Mouse (Mus musculus) forebrain, embryonic 13.5 days (tissue): Measurements from ENCODE around the gene Lrrtm3. TPM values are rescaled to one million over a fixed set of nuclear protein-coding genes. Genes with fewer than 3 reads are reported as not detected.

Experiments
- ATAC-seq: fragments of 200-750 bp; cut with Nextera tagmentation; 2 replicates; pipeline ENCODE4 v1.8.0; 2017
- H3K27ac ChIP-seq: fragments of 300-500 bp; sonication (generic); 2 replicates; pipeline ENCODE4 v1.5.1; 2015; ENCODE audit warnings: inconsistent platforms, mild to moderate bottlenecking, moderate library complexity
- H3K27me3 ChIP-seq: fragments of 300-500 bp; sonication (generic); 2 replicates; pipeline ENCODE4 v1.6.1; 2015; ENCODE audit warnings: mild to moderate bottlenecking, inconsistent platforms
- H3K36me3 ChIP-seq: fragments of 300-500 bp; sonication (generic); 2 replicates; pipeline ENCODE4 v1.6.1; 2015; ENCODE audit warnings: mild to moderate bottlenecking, inconsistent platforms; ENCODE audit not compliant: poor library complexity, severe bottlenecking
- H3K4me1 ChIP-seq: fragments of 300-500 bp; sonication (generic); 2 replicates; pipeline ENCODE4 v1.6.1; 2015; ENCODE audit warnings: inconsistent platforms
- H3K4me2 ChIP-seq: fragments of 300-500 bp; sonication (generic); 2 replicates; pipeline ENCODE4 v1.6.1; 2015; ENCODE audit warnings: inconsistent platforms, mild to moderate bottlenecking, moderate library complexity
- H3K4me3 ChIP-seq: fragments of 300-500 bp; sonication (generic); 2 replicates; pipeline ENCODE4 v1.5.1; 2015; ENCODE audit warnings: mild to moderate bottlenecking, inconsistent platforms
- H3K9ac ChIP-seq: fragments of 300-500 bp; sonication (generic); 2 replicates; pipeline ENCODE4 v1.6.1; 2015; ENCODE audit warnings: mild to moderate bottlenecking, inconsistent platforms
- H3K9me3 ChIP-seq: fragments of 300-500 bp; sonication (generic); replicated peaks from 2 replicates; pipeline ENCODE4 v1.6.1; 2016; ENCODE audit warnings: inconsistent platforms
- WGBS: fragments of 180-500 bp; shearing (Covaris S2); methylation state at CpG from one replicate; pipeline ENCODE4 v1.1.7; 2015; 5-methylcytosine and 5-hydroxymethylcytosine counted together
- polyA plus RNA-seq: library from polyadenylated mRNA; unstranded; fragments of >200 nt; fragmentation: Nextera tagmentation; extraction: Ambion mirVana; gene quantifications from 2 replicates; pipeline ENCODE4 v1.2.1, GENCODE M21; 2015

The Lrrtm3 gene
- polyA plus RNA-seq, 1 experiment from 2014 or later, result 8.1 TPM

DNA sequence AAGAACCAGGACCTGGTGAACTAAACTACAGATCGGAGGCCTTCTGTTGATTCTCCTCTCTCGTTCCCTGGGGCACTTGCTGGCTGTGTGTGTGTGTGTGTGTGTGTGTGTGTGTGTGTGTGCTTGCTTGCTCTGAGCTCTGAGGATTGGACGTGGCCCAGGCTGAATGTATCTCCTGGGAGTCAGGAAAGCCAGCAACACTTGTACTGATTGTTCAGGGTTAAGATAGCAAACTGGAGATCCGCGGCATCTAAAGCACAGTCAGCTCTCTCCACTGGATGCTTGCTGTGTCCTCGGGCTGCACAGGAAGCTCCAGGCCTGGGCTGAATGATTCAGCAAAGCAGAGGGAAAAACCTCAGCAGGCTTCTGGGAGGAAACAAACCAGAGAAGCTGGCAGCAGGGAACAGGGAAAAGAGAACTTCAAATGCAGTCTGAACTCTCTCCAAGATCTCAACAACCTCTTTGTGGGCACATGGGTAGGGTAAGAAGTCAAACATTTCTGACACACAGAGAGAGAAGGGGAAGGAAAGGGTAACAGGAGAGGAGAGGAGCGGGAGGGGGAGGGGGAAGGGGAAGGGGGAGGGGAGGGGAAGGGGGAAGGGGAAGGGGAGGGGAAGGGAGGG lies 135.7 kb downstream of the Lrrtm3 start:
- Histone ChIP-seq H3K4me3 (no peak overlapping the region), H3K9ac (no peak overlapping the region), H3K36me3 (no peaks in the 10 kb centered on the region), H3K9me3 (no peaks in the 10 kb centered on the region), H3K4me1 (no peaks in the 10 kb centered on the region), H3K27me3 (no peaks in the 10 kb centered on the region), H3K27ac (no peak overlapping the region), H3K4me2 (no peak overlapping the region)
- ATAC-seq, result no peak
- 29% methylated on average over 6 of the region's 7 CpGs for WGBS

DNA sequence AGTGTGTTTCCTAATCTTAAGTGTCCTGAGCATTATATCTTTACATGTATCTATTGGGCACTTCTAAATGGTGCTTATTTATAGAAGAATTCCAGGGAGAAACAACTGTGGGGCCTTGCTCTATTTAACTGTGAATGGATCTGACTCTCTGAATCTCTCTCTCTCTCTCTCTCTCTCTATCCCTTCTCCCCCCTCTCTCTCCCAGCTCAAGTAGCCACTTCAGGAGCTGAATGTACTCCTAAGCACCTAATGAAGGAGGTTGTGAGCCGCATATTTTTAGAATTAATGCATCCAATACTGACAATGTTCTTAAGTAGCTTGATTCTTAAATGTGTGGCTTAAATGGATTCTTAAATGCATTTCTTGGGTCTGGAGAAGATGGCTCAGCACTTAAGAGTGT lies 138.6 kb downstream of the Lrrtm3 start:
- H3K9ac ChIP-seq, result no peak overlapping the region
- WGBS, result 71% methylated on average over 1 of the region's 1 CpGs
- no peak for ATAC-seq

DNA sequence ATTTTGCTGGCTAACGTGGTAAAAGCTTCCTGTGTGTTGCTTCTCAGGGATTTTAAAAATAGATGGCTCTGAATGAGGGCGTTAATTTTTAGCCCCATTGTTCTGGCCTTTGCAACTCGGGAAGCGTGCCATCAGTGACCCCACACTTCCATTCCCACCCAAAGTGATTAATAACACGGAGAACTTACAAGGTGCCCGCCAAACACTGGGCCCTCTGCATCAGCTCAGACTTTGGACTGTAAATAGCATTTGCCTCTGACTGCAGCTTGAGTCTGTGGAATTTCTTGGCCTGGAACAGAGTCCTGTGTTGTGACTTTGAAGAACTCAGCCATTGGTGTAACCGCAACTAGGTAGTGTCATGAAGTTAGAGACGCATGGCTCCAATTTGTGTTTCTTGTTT lies 139.2 kb downstream of the Lrrtm3 start:
- Histone ChIP-seq H3K9me3 (no peaks in the 10 kb centered on the region), H3K36me3 (no peaks in the 10 kb centered on the region), H3K27me3 (no peaks in the 10 kb centered on the region), H3K27ac (no peak overlapping the region), H3K4me1 (0 out of 2 replicates have a peak, but pooled peaks cover 4% of the 10 kb centered on the region), H3K9ac (no peak overlapping the region), H3K4me3 (no peak overlapping the region), H3K4me2 (no peak overlapping the region)
- 60% methylated on average over 8 of the region's 8 CpGs for WGBS
- no peak for ATAC-seq

More for the DNA sequence above, 138.6 kb downstream of the Lrrtm3 start:
- Histone ChIP-seq H3K4me1 (no peaks in the 10 kb centered on the region), H3K27me3 (no peaks in the 10 kb centered on the region), H3K27ac (no peak overlapping the region), H3K36me3 (no peaks in the 10 kb centered on the region), H3K4me3 (no peak overlapping the region), H3K9me3 (no peaks in the 10 kb centered on the region), H3K4me2 (no peak overlapping the region)

DNA sequence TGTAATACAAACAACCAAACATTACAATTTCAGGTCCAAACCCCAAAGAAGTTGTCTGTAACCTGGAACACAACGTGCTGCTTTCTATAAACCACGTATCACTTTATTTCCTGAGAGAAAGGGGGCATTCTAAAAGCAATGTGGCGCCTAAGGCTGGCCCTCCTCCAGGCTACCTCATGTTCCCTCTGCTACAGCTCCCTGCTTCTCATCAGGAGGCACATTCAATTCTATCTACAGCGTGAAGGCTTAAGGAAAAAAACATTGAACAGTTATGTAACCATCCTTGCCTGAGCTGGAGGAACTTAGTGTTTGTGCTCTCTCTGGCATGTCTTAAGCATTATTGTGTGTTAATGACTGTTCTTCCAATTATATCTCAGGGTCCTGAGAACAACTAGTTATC lies 142.8 kb downstream of the Lrrtm3 start:
- no peak overlapping the region for H3K4me3 ChIP-seq
- H3K4me2 ChIP-seq, result no peak overlapping the region
- no peaks in the 10 kb centered on the region for H3K9me3 ChIP-seq
- no peak overlapping the region for H3K27ac ChIP-seq
- no peak overlapping the region for H3K9ac ChIP-seq
- WGBS, result 74% methylated on average over 4 of the region's 4 CpGs
- no peak for ATAC-seq
- 0 out of 2 replicates have a peak, but pooled peaks cover 4% of the 10 kb centered on the region for H3K4me1 ChIP-seq
- H3K36me3 ChIP-seq, result no peaks in the 10 kb centered on the region
- no peaks in the 10 kb centered on the region for H3K27me3 ChIP-seq

DNA sequence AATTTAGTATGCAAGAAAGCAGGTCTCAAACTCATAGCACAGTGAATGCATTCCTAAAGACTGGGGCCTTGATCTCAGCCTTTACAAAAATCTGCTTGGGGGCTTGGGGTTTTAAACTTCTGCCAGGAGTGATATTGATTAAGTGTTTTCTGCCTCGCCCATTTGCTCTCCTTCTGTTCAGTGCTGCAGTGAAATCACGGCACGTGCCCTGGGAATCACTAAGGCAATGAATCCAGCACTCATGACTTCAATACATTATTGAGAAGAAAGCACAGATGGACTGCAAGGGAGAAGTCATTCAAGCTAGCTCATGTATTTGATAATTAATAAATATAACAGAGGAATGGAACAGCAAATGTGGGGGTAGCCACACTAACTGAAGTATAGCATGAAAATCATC lies 144.5 kb downstream of the Lrrtm3 start:
- H3K27ac ChIP-seq, result no peak overlapping the region
- WGBS, result 66% methylated on average over 3 of the region's 3 CpGs
- H3K9me3 ChIP-seq, result no peaks in the 10 kb centered on the region
- H3K4me3 ChIP-seq, result no peak overlapping the region
- H3K4me1 ChIP-seq, result 0 out of 2 replicates have a peak, but pooled peaks cover 10% of the 10 kb centered on the region
- no peak for ATAC-seq
- H3K4me2 ChIP-seq, result no peak overlapping the region
- H3K9ac ChIP-seq, result no peak overlapping the region
- H3K27me3 ChIP-seq, result no peaks in the 10 kb centered on the region
- H3K36me3 ChIP-seq, result no peaks in the 10 kb centered on the region

DNA sequence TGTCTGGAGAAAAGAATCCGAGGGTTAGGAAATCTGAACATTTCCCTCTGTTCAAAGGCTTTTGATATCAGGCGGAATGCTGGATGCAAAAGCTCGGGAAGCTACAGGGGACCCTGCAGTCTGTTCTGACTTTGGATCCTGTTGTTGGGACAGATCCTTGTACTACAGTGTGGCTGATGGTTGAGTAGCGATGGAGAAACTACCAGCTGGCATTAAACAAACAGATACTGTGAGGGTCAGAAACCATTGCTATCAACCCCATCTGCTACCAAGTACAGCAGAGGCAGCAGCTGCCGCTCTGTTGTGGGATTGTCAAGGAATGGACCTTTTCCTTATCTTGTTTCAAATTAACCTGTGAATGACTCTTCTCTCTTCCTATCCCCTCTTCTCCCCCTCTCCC lies 156.1 kb downstream of the Lrrtm3 start:
- no peak overlapping the region for H3K9ac ChIP-seq
- no peaks in the 10 kb centered on the region for H3K36me3 ChIP-seq
- no peaks in the 10 kb centered on the region for H3K4me1 ChIP-seq
- 71% methylated on average over 5 of the region's 5 CpGs for WGBS
- H3K27me3 ChIP-seq, result no peaks in the 10 kb centered on the region
- H3K4me3 ChIP-seq, result no peak overlapping the region
- no peak overlapping the region for H3K27ac ChIP-seq
- peak; percentile 27; the same call in 1 of the 2 replicates for ATAC-seq
- H3K4me2 ChIP-seq, result no peak overlapping the region
- no peaks in the 10 kb centered on the region for H3K9me3 ChIP-seq

DNA sequence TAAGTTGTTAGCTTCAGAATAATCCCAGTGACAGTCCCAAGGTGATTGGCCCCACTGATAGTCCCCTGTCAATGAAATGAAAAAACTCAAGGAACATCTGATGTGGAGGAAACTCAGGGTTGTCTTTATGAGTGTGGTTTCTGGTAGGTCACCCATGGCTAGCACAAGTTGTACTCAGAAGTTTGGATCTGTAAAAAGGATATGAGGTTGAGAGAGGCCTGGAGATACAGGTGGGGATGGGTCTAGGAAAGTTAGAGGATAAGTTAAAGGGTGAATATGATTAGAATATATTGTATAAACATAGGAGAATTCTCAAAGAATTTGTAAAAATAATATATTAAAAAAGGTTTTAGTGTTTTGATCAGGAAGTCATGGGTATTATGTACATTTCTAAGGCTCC lies 162.7 kb downstream of the Lrrtm3 start, which contains the start of gene Gm10118:
Gene Gm10118 (minus strand): TSS at position 101 of the 400 bp plus-strand sequence.
- no peak within 1 kb of the TSS for H3K9ac ChIP-seq
- ATAC-seq, result no peak
- H3K36me3 ChIP-seq, result no peaks in the 10 kb centered on the region
- no peak within 1 kb of the TSS for H3K4me2 ChIP-seq
- no peak within 1 kb of the TSS for H3K4me3 ChIP-seq
- H3K4me1 ChIP-seq, result no peaks in the 10 kb centered on the region
- H3K27me3 ChIP-seq, result no peaks in the 10 kb centered on the region
- H3K27ac ChIP-seq, result no peak within 1 kb of the TSS
- H3K9me3 ChIP-seq, result no peaks in the 10 kb centered on the region

DNA sequence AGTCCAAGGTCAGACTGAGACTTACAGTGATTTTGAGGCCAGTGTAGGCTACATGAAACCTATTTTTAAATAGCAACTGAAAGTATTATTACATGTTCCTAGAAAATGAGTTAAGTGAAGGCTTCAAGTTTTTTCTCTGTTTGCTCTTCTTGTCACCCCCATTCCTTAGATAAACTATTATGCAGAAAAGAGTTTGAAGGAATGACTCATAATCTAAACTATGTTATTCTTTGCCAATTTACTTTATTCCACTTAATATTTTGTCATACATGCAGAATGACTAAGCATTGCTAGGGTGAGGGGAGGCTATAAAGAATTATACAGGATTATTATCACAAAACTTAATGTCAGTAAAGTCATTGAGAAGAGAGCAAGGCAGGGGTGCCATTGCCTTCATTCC lies 181.2 kb downstream of the Lrrtm3 start:
- Histone ChIP-seq H3K27ac (no peak overlapping the region), H3K4me3 (no peak overlapping the region), H3K9me3 (no peaks in the 10 kb centered on the region), H3K4me2 (no peak overlapping the region), H3K4me1 (no peaks in the 10 kb centered on the region), H3K9ac (no peak overlapping the region), H3K27me3 (no peaks in the 10 kb centered on the region), H3K36me3 (no peaks in the 10 kb centered on the region)
- ATAC-seq, result no peak

DNA sequence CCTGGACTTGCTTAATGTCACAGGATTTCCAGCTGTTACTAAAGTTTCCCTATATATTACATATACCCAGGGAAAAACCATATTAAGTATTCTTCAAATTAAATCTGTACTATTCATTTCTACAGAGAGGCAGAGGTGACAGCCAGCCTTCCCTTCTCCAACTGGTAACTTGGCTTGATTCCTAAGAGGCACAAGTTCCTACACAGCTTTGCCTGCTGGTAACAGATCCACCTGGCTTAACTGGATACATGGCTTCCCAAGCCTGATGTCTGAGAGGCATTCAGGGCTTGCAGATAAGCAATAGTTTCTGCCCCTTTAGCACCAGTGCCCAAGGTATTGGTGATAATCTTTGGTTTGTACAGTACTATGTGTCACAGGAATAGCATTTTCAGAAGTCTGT lies 190.2 kb downstream of the Lrrtm3 start:
- H3K27me3 ChIP-seq, result no peaks in the 10 kb centered on the region
- ATAC-seq, result no peak
- no peak overlapping the region for H3K4me2 ChIP-seq
- no peak overlapping the region for H3K9ac ChIP-seq
- no peak overlapping the region for H3K4me3 ChIP-seq
- H3K27ac ChIP-seq, result no peak overlapping the region
- no peaks in the 10 kb centered on the region for H3K9me3 ChIP-seq
- no peaks in the 10 kb centered on the region for H3K36me3 ChIP-seq
- H3K4me1 ChIP-seq, result no peaks in the 10 kb centered on the region

DNA sequence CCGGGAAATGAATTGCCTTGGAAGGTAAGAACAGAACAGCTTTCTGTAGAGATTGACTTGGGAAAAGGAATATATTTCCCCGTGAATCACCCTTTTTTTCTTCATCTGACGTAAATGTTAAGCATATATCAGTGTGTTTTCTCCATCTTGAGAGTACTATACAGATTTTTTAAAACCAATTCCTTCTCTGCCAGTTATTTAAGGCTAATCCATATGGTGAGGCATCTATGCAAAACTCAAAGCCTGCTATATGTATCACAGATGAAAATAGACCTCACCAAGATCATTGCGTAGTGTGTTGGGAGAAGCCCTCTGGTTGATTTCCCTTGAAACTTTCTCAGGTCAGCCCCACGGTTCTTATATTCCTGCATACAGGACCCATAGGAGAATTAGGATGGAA lies 195.5 kb downstream of the Lrrtm3 start:
- 91% methylated on average over 5 of the region's 5 CpGs for WGBS
- H3K9me3 ChIP-seq, result no peaks in the 10 kb centered on the region
- no peaks in the 10 kb centered on the region for H3K36me3 ChIP-seq
- no peak overlapping the region for H3K27ac ChIP-seq
- H3K4me2 ChIP-seq, result no peak overlapping the region
- H3K27me3 ChIP-seq, result no peaks in the 10 kb centered on the region
- H3K9ac ChIP-seq, result no peak overlapping the region
- no peaks in the 10 kb centered on the region for H3K4me1 ChIP-seq
- H3K4me3 ChIP-seq, result no peak overlapping the region
- ATAC-seq, result no peak

DNA sequence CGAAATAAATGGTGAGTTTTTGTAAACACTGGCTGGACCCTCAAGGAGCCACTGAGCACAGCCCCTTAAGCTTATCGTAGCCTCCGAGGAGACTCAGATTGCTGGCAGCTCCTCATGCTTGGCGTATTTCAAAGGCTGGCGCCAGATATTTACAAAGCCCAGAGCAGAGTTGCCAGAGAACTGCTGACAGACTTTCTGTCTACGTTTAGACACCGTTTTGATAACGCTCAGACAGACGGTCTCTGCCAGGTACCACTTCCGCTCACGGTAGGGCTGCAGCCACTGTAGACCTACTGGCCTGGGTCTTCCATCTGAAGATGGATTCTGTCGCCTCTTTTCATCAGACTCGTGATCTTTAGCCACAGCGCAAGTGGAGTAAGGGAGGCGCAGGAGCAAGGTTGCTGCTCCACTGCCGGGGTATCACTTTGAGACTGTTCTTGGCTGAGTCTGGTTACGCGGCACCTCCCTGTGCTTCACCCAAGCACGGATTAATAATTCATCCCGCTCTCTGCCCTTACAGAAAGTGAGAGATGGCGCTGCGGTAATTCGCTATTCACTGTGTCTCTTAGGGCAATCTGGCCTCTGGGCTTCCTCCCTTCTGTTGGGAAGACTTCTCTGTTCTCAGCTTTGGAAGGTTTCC lies 203.5 kb downstream of the Lrrtm3 start:
- peak; percentile 24; the same call in 1 of the 2 replicates for ATAC-seq
- Histone ChIP-seq H3K27ac (no peak overlapping the region), H3K4me1 (no peaks in the 10 kb centered on the region), H3K9ac (no peak overlapping the region), H3K27me3 (no peaks in the 10 kb centered on the region), H3K36me3 (no peaks in the 10 kb centered on the region), H3K4me2 (no peak overlapping the region), H3K9me3 (no peaks in the 10 kb centered on the region), H3K4me3 (no peak overlapping the region)
- 88% methylated on average over 23 of the region's 23 CpGs for WGBS

DNA sequence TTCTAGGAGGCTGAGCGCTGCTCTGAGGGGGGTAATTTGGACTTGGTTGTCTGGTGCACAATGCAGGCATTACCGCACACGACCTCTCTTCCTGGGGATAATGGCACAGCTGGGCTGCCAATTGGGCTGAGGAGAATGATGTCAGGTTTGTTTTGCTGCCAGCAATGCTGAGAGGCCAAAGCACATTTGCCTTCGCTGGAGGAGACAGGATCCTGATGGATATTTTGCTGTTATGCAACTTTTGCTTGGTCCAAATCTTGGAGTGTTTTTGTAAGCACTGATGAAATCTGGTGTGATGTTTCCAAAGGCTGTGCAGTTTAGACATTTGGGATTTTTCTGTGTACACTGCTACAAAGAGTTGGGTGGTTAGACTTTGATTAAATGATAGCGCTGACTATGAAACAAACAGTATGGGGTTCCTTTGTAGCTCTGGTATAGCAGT lies 209.6 kb downstream of the Lrrtm3 start:
- ATAC-seq, result peak; percentile 84
- H3K9ac ChIP-seq, result no peak overlapping the region
- no peaks in the 10 kb centered on the region for H3K9me3 ChIP-seq
- 0 out of 2 replicates have a peak, but pooled peaks cover 7% of the 10 kb centered on the region for H3K4me1 ChIP-seq
- H3K36me3 ChIP-seq, result no peaks in the 10 kb centered on the region
- H3K27me3 ChIP-seq, result no peaks in the 10 kb centered on the region
- no peak overlapping the region for H3K4me3 ChIP-seq
- WGBS, result 47% methylated on average over 5 of the region's 5 CpGs
- H3K27ac ChIP-seq, result no peak overlapping the region
- no peak overlapping the region for H3K4me2 ChIP-seq
